8 mouse cellular contexts compared by ENCODE assay signal in the genomic region with DNA sequence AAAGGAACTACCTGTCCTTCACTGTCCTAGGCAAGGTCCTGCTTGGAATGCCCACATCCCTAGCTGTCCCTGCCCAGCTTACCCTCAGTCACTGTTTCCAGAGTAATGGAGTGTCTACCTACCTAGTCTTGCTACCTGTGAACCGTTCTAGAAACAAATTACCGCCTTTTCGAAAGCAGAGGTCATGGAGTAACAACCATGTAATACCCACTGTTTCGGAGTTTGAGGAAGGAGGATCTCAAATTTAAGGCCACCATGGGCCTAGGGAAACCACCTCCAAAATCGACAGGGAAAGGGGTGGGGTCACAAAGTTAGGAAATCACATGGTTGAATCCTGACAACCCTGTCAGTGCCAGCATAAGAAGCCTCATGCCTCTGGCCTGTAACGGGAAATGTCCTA. TPM values are rescaled to one million over a fixed set of nuclear protein-coding genes. Genes with fewer than 3 reads are reported as not detected.
DNase-seq lines count a peak whose midpoint lies in the region; ATAC-seq and TF ChIP-seq lines count a peak whose summit lies in the region.

No protein-coding gene starts in this region.

- peak overlapping the region; percentile 58; the same call in 1 of the 2 replicates for H3K4me3 ChIP-seq in kidney, postnatal 0 days (replicated peaks; ENCODE audit: low read depth, low read length)
- H3K4me3 ChIP-seq in embryonic facial prominence, embryonic 14.5 days (ENCODE audit: low read depth, low read length) = peak overlapping the region; percentile 79
- peak overlapping the region; percentile 66 for H3K4me3 ChIP-seq in intestine, embryonic 14.5 days (ENCODE audit: low read depth, low read length)
- peak overlapping the region; percentile 82 for H3K4me3 ChIP-seq in midbrain, postnatal 0 days (ENCODE audit: low read depth, low read length)

- H3K36me3 ChIP-seq in kidney, postnatal 0 days (ENCODE audit: insufficient read depth, low read length) = peaks cover 23% of the 10 kb centered on the region
- H3K36me3 ChIP-seq in embryonic facial prominence, embryonic 14.5 days (ENCODE audit: control insufficient read depth, insufficient read depth, low read length) = peaks cover 51% of the 10 kb centered on the region
- peaks cover 46% of the 10 kb centered on the region for H3K36me3 ChIP-seq in intestine, embryonic 14.5 days (ENCODE audit: control insufficient read depth, insufficient read depth, low read length)
- H3K36me3 ChIP-seq in midbrain, postnatal 0 days (ENCODE audit: insufficient read depth, low read length) = peaks cover 31% of the 10 kb centered on the region

- H3K27me3 ChIP-seq in kidney, postnatal 0 days (ENCODE audit: insufficient read depth, low read length) = no peaks in the 10 kb centered on the region
- no peaks in the 10 kb centered on the region for H3K27me3 ChIP-seq in embryonic facial prominence, embryonic 14.5 days (replicated peaks; ENCODE audit: control insufficient read depth, insufficient read depth, low read length)
- H3K27me3 ChIP-seq in intestine, embryonic 14.5 days (replicated peaks; ENCODE audit: control insufficient read depth, insufficient read depth, low read length) = no peaks in the 10 kb centered on the region
- no peaks in the 10 kb centered on the region for H3K27me3 ChIP-seq in midbrain, postnatal 0 days (ENCODE audit: insufficient read depth, low read length)

- no peak for ATAC-seq in kidney, postnatal 0 days (replicated peaks; ENCODE audit: low FRiP score, low read depth)
- no peak for ATAC-seq in embryonic facial prominence, embryonic 14.5 days (ENCODE audit: low read depth)
- ATAC-seq in intestine, embryonic 14.5 days (replicated peaks; ENCODE audit: low FRiP score, low TSS enrichment, low read depth) = no peak
- no peak for ATAC-seq in midbrain, postnatal 0 days (ENCODE audit: low FRiP score)

- 35% methylated on average over 6 of the region's 6 CpGs for whole genome bisulfite sequencing in kidney, postnatal 0 days
- 37% methylated on average over 6 of the region's 6 CpGs for WGBS in embryonic facial prominence, embryonic 14.5 days
- 39% methylated on average over 6 of the region's 6 CpGs for WGBS in intestine, embryonic 14.5 days
- 47% methylated on average over 6 of the region's 6 CpGs for WGBS in midbrain, postnatal 0 days

- peaks cover 7% of the 10 kb centered on the region; the same call in 1 of the 2 replicates for H3K4me1 ChIP-seq in kidney, postnatal 0 days (replicated peaks; ENCODE audit: insufficient read depth, low read length)
- peaks cover 6% of the 10 kb centered on the region; the same call in 1 of the 2 replicates for H3K4me1 ChIP-seq in embryonic facial prominence, embryonic 14.5 days (ENCODE audit: control insufficient read depth, insufficient read depth, low read length)
- H3K4me1 ChIP-seq in intestine, embryonic 14.5 days (replicated peaks; ENCODE audit: control insufficient read depth, insufficient read depth, low read length) = peaks cover 15% of the 10 kb centered on the region
- peaks cover 9% of the 10 kb centered on the region; the same call in 1 of the 2 replicates for H3K4me1 ChIP-seq in midbrain, postnatal 0 days (ENCODE audit: insufficient read depth, low read length)

- H3K9me3 ChIP-seq in kidney, postnatal 0 days (replicated peaks; ENCODE audit: low read length) = no peaks in the 10 kb centered on the region
- H3K9me3 ChIP-seq in embryonic facial prominence, embryonic 14.5 days (ENCODE audit: control insufficient read depth, low read length) = no peaks in the 10 kb centered on the region
- no peaks in the 10 kb centered on the region for H3K9me3 ChIP-seq in intestine, embryonic 14.5 days (ENCODE audit: control insufficient read depth, low read length)
- no peaks in the 10 kb centered on the region for H3K9me3 ChIP-seq in midbrain, postnatal 0 days (ENCODE audit: low read length)

- H3K27ac ChIP-seq in kidney, postnatal 0 days = no peak overlapping the region
- H3K27ac ChIP-seq in embryonic facial prominence, embryonic 14.5 days (replicated peaks; ENCODE audit: low read depth, low read length) = peak overlapping the region; percentile 90; the same call in 1 of the 2 replicates
- H3K27ac ChIP-seq in intestine, embryonic 14.5 days (ENCODE audit: low read depth) = no peak overlapping the region
- peak overlapping the region; percentile 95; the same call in 1 of the 2 replicates for H3K27ac ChIP-seq in midbrain, postnatal 0 days (ENCODE audit: low read depth, low read length)

- H3K9ac ChIP-seq in kidney, postnatal 0 days (ENCODE audit: low read depth, low read length) = 0 out of 2 replicates have a peak overlapping the region, but pooled peaks have one; percentile 69
- no peak overlapping the region for H3K9ac ChIP-seq in embryonic facial prominence, embryonic 14.5 days (ENCODE audit: low read depth, low read length)
- H3K9ac ChIP-seq in intestine, embryonic 14.5 days (ENCODE audit: low read length) = peak overlapping the region; percentile 63; the same call in 1 of the 2 replicates
- no peak overlapping the region for H3K9ac ChIP-seq in midbrain, postnatal 0 days (replicated peaks; ENCODE audit: low read length, poor library complexity, severe bottlenecking)

- H3K4me2 ChIP-seq in kidney, postnatal 0 days (ENCODE audit: low read length) = peak overlapping the region; percentile 96
- peak overlapping the region; percentile 71 for H3K4me2 ChIP-seq in embryonic facial prominence, embryonic 14.5 days (ENCODE audit: low read depth, low read length)
- H3K4me2 ChIP-seq in intestine, embryonic 14.5 days (ENCODE audit: low read length) = peak overlapping the region; percentile 64
- H3K4me2 ChIP-seq in midbrain, postnatal 0 days (ENCODE audit: low read depth, low read length, poor library complexity, severe bottlenecking) = peak overlapping the region; percentile 67

- no peak for DNase-seq in kidney, postnatal 0 days (ENCODE audit: low spot score)
- no peak for DNase-seq in kidney, adult 9 months
- DNase-seq in embryonic facial prominence, embryonic 14.5 days (ENCODE audit: low spot score) = no peak
- DNase-seq in intestine, embryonic 14.5 days (ENCODE audit: low spot score) = no peak
- no peak for DNase-seq in midbrain, postnatal 0 days (ENCODE audit: low spot score)
- no peak for DNase-seq in kidney, adult 8-10 months
- DNase-seq in gastrocnemius, adult 8-10 months (ENCODE audit: low spot score in 2 of 2) = no peak
- DNase-seq in layer of hippocampus, adult 8-10 months (ENCODE audit: low spot score in 2 of 2) = no peak

- TF ChIP-seq CTCF in kidney, postnatal 0 days (IDR thresholded peaks at IDR 0.05; ENCODE audit: low read depth) = no peak
- TF ChIP-seq CTCF in midbrain, postnatal 0 days (IDR thresholded peaks at IDR 0.05) = no peak

RNA-seq across cellular contexts. Expression of a gene that starts 0.7 kb away (rescaled TPM):
- 13.6 and 15.2 TPM in 2 replicates for polyA plus RNA-seq in kidney, postnatal 0 days (2015; fragmentation: Nextera tagmentation; extraction: Ambion mirVana)
- polyA plus RNA-seq in embryonic facial prominence, embryonic 14.5 days (2014; fragmentation: Nextera tagmentation; extraction: Ambion mirVana) = 19.1 and 21.7 TPM in 2 replicates
- 23.0 and 24.6 TPM in 2 replicates for polyA plus RNA-seq in intestine, embryonic 14.5 days (2014; fragmentation: Nextera tagmentation; extraction: Ambion mirVana)
- total RNA-seq in midbrain, postnatal 0 days (2014; rRNA removed) = 69.3 and 77.7 TPM in 2 replicates
- polyA plus RNA-seq in midbrain, postnatal 0 days (2015; fragmentation: Nextera tagmentation; extraction: Ambion mirVana) = 61.9 and 62.1 TPM in 2 replicates
- total RNA-seq in gastrocnemius, adult 8-10 months (2022) = under 1 TPM; 0.63 to 0.99 (median 0.79) TPM
- total RNA-seq in layer of hippocampus, adult 8-10 months (2022) = 1 to 10 TPM; 4.0 to 5.2 (median 4.8) TPM

RNA-seq across cellular contexts. Expression of a gene that starts 6.3 kb away (rescaled TPM):
- 38.5 and 42.4 TPM in 2 replicates for polyA plus RNA-seq in kidney, postnatal 0 days (2015; fragmentation: Nextera tagmentation; extraction: Ambion mirVana)
- 59.9 and 61.0 TPM in 2 replicates for polyA plus RNA-seq in embryonic facial prominence, embryonic 14.5 days (2014; fragmentation: Nextera tagmentation; extraction: Ambion mirVana)
- 46.9 and 51.6 TPM in 2 replicates for polyA plus RNA-seq in intestine, embryonic 14.5 days (2014; fragmentation: Nextera tagmentation; extraction: Ambion mirVana)
- 67.3 and 87.1 TPM in 2 replicates for total RNA-seq in midbrain, postnatal 0 days (2014; rRNA removed)
- 92.7 and 97.9 TPM in 2 replicates for polyA plus RNA-seq in midbrain, postnatal 0 days (2015; fragmentation: Nextera tagmentation; extraction: Ambion mirVana)
- 10 to 100 TPM; 43.7 to 49.7 (median 48.6) TPM for total RNA-seq in gastrocnemius, adult 8-10 months (2022)
- 10 to 100 TPM; 75.9 to 79.8 (median 76.1) TPM for total RNA-seq in layer of hippocampus, adult 8-10 months (2022)

RNA-seq across cellular contexts. Expression of a gene that starts 48.8 kb away (rescaled TPM):
- 25.0 and 26.9 TPM in 2 replicates for polyA plus RNA-seq in kidney, postnatal 0 days (2015; fragmentation: Nextera tagmentation; extraction: Ambion mirVana)
- polyA plus RNA-seq in embryonic facial prominence, embryonic 14.5 days (2014; fragmentation: Nextera tagmentation; extraction: Ambion mirVana) = 30.9 and 32.4 TPM in 2 replicates
- 32.4 and 38.0 TPM in 2 replicates for polyA plus RNA-seq in intestine, embryonic 14.5 days (2014; fragmentation: Nextera tagmentation; extraction: Ambion mirVana)
- 30.7 and 39.2 TPM in 2 replicates for total RNA-seq in midbrain, postnatal 0 days (2014; rRNA removed)
- 26.1 and 27.4 TPM in 2 replicates for polyA plus RNA-seq in midbrain, postnatal 0 days (2015; fragmentation: Nextera tagmentation; extraction: Ambion mirVana)
- total RNA-seq in gastrocnemius, adult 8-10 months (2022) = 10 to 100 TPM; 20.5 to 22.9 (median 22.6) TPM
- total RNA-seq in layer of hippocampus, adult 8-10 months (2022) = 10 to 100 TPM; 15.8 to 21.7 (median 21.2) TPM

RNA-seq across cellular contexts. Expression of a gene that starts 48.8 kb away (rescaled TPM):
- 9.3 and 11.1 TPM in 2 replicates for polyA plus RNA-seq in kidney, postnatal 0 days (2015; fragmentation: Nextera tagmentation; extraction: Ambion mirVana)
- polyA plus RNA-seq in embryonic facial prominence, embryonic 14.5 days (2014; fragmentation: Nextera tagmentation; extraction: Ambion mirVana) = 15.0 and 17.0 TPM in 2 replicates
- 16.5 and 19.6 TPM in 2 replicates for polyA plus RNA-seq in intestine, embryonic 14.5 days (2014; fragmentation: Nextera tagmentation; extraction: Ambion mirVana)
- 31.6 and 53.9 TPM in 2 replicates for total RNA-seq in midbrain, postnatal 0 days (2014; rRNA removed)
- polyA plus RNA-seq in midbrain, postnatal 0 days (2015; fragmentation: Nextera tagmentation; extraction: Ambion mirVana) = 9.3 and 9.9 TPM in 2 replicates
- 10 to 100 TPM; 13.1 to 15.1 (median 13.8) TPM for total RNA-seq in gastrocnemius, adult 8-10 months (2022)
- 10 to 100 TPM; 56.1 to 64.4 (median 61.1) TPM for total RNA-seq in layer of hippocampus, adult 8-10 months (2022)

Comparison
In these comparisons a context has a peak if more than half of its experiments do, and no peak if none do; other contexts are left out.
1. H3K27ac ChIP-seq: peak in embryonic facial prominence, embryonic 14.5 days (single experiment) and midbrain, postnatal 0 days (single experiment); none in kidney, postnatal 0 days (single experiment) and intestine, embryonic 14.5 days (single experiment).
2. H3K9ac ChIP-seq: peak in kidney, postnatal 0 days (single experiment) and intestine, embryonic 14.5 days (single experiment); none in embryonic facial prominence, embryonic 14.5 days (single experiment) and midbrain, postnatal 0 days (single experiment).
3. Peak in every context shown above with its lines, with median percentiles within 50 percentile points of each other: H3K4me2 ChIP-seq and H3K4me3 ChIP-seq.